Mouse (Mus musculus): Measurements from ENCODE around the gene Ddx54. TPM values are rescaled to one million over a fixed set of nuclear protein-coding genes. Genes with fewer than 3 reads are reported as not detected.

The Ddx54 gene
- total and polyA plus RNA-seq, 3 experiments, result 63.7 to 91.8 (median 83.6) TPM

DNA sequence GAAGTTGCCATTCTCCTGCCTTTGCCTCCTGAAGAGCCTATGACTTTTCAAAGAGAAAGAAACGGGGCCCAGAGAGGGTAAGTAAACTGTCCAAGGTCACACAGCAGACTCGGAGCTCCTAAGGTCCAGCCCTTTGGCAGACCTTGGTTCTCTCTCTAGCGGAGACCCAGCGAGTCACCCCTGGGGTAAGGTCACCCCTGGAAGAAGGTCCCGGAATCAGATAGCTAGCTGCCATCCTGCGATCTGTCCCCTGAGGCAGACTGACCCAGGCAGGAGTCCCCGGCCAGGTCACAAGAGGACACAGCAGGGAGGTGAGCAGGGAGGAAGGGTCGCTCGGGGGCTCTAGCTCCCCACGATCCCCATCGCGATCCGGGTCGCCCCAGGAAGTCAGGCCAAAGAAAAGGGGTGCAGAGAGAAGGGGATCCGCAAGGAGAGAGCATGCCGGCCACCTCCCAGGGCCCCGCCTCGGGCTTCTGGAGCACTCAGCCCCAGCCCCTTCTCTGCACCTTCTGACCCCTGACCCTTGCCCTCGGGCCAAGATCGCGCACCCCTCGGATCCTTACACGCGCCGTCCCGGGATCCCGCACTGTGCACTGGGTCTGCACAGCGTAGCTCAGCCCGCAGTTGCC, 24.5 kb upstream of the Ddx54 start:
- peaks cover 0 to 8% of the 10 kb centered on the region in 2 experiments for H3K36me3 ChIP-seq (replicated peaks in 1 of 2; ENCODE audit: control insufficient read depth in 1 of 2, insufficient read depth in 1 of 2, low read length in 1 of 2)
- no peaks in the 10 kb centered on the region for H3K79me2 ChIP-seq (replicated peaks; ENCODE audit: control insufficient read depth, extremely low read depth, insufficient read depth, poor library complexity, severe bottlenecking)
- H3K4me2 ChIP-seq (ENCODE audit: insufficient read depth, low read depth, poor library complexity, severe bottlenecking), result peak overlapping the region; percentile 89
- dilution Hi-C loops (cut with MboI; ENCODE audit: extremely low pct_ligation_motif_present, extremely low pct_unique_long_range_greater_than_20kb, low sequenced_read_pairs) (no loop called here), in situ Hi-C loops (cut with MboI; ENCODE audit: low pct_ligation_motif_present, low pct_unique_long_range_greater_than_20kb, low sequenced_read_pairs) (no loop called here)
- no peak overlapping the region for H3K27ac ChIP-seq (ENCODE audit: insufficient read depth, low read depth)
- H3K4me1 ChIP-seq (ENCODE audit: control insufficient read depth in 1 of 2, insufficient read depth in 2 of 2), result peaks cover 7 to 48% of the 10 kb centered on the region in 2 experiments
- peaks cover 4% of the 10 kb centered on the region for H3K9me3 ChIP-seq (replicated peaks; ENCODE audit: low read length)
- H3K4me3 ChIP-seq (replicated peaks in 1 of 3; ENCODE audit: low read depth in 2 of 3, low read length in 2 of 3, poor library complexity in 1 of 3), result peak overlapping the region; percentile 70 to 75 (median 71)
- TF ChIP-seq NELFE (IDR thresholded peaks at IDR 0.05; ENCODE audit: low read depth, low read length), result no peak
- no peak for TF ChIP-seq IRF4 (IDR thresholded peaks at IDR 0.05; ENCODE audit: low read depth, low read length)
- TF ChIP-seq MAFK (IDR thresholded peaks at IDR 0.05; ENCODE audit: insufficient replicate concordance, low read length), result no peak
- TF ChIP-seq JUND (conservative IDR thresholded peaks at IDR 0.05; ENCODE audit: low read depth, low read length), result no peak
- TF ChIP-seq EP300 (IDR thresholded peaks at IDR 0.05; ENCODE audit: low read length), result no peak
- no peak for TF ChIP-seq ZNF384 (IDR thresholded peaks at IDR 0.05; ENCODE audit: low read depth, low read length)
- no peak for DNase-seq (ENCODE audit: extremely low read depth)
- peaks cover 10% of the 10 kb centered on the region for H3K27me3 ChIP-seq (replicated peaks)
- peak overlapping the region; percentile 36 for H3K9ac ChIP-seq (ENCODE audit: insufficient read depth, low read depth)

DNA sequence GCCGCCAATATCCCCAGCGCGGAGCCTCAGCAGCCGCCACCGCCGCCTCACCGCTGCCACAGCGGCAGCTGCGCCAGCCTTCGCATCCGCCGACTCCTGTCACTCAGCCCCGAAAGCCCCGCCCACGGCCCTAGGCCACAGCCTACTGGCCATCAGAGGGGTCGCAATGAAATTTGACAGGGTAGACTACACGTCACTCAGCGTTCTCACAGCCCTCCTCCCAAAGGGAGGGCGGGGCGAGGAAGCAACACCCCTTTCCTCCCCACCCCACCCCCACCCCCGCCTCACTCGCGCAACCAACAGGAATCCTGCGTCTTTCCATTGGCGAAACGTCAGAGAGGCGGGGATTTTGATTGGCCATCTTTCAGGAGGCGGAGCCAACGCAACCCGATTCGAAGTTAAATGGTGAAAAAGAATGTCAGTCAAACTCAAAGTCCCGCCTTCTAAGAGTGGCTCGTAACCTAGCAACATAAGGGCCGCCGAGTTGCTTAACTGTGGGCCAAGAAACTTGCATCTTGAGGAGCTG, 23.9 kb upstream of the Ddx54 start, which contains the start of the genes Tpcn1 and Iqcd:
Gene Tpcn1 (minus strand): TSS at position 105 of the 526 bp plus-strand sequence.
Gene Iqcd (plus strand): TSS at position 448 of the 526 bp plus-strand sequence.
- Histone ChIP-seq H3K9ac (ENCODE audit: insufficient read depth, low read depth) (peak within 1 kb of the TSS; percentile 36), H3K79me2 (replicated peaks; ENCODE audit: control insufficient read depth, extremely low read depth, insufficient read depth, poor library complexity, severe bottlenecking) (no peaks in the 10 kb centered on the region), H3K27me3 (replicated peaks) (peaks cover 10% of the 10 kb centered on the region), H3K27ac (ENCODE audit: insufficient read depth, low read depth) (no peak within 1 kb of the TSS), H3K36me3 (replicated peaks in 1 of 2; ENCODE audit: control insufficient read depth in 1 of 2, insufficient read depth in 1 of 2, low read length in 1 of 2) (peaks cover 0 to 8% of the 10 kb centered on the region in 2 experiments), H3K4me3 (replicated peaks in 1 of 3; ENCODE audit: low read depth in 2 of 3, low read length in 2 of 3, poor library complexity in 1 of 3) (peak within 1 kb of the TSS; percentile 70 to 75 (median 71)), H3K4me1 (ENCODE audit: control insufficient read depth in 1 of 2, insufficient read depth in 2 of 2) (peaks cover 4 to 42% of the 10 kb centered on the region in 2 experiments), H3K4me2 (ENCODE audit: insufficient read depth, low read depth, poor library complexity, severe bottlenecking) (peak within 1 kb of the TSS; percentile 89), H3K9me3 (replicated peaks; ENCODE audit: low read length) (peaks cover 4% of the 10 kb centered on the region)
- in situ Hi-C loops (cut with MboI; ENCODE audit: low pct_ligation_motif_present, low pct_unique_long_range_greater_than_20kb, low sequenced_read_pairs), result no loop called here
- dilution Hi-C loops (cut with MboI; ENCODE audit: extremely low pct_ligation_motif_present, extremely low pct_unique_long_range_greater_than_20kb, low sequenced_read_pairs), result no loop called here
- TF ChIP-seq ELF1 (IDR thresholded peaks at IDR 0.05; ENCODE audit: low read depth, low read length) (peak; percentile 73), POLR2A (IDR thresholded peaks at IDR 0.05; ENCODE audit: low read depth, low read length) (peak; percentile 76), KAT2A (IDR thresholded peaks at IDR 0.05; ENCODE audit: insufficient replicate concordance, low read length) (no peak), NELFE (IDR thresholded peaks at IDR 0.05; ENCODE audit: low read depth, low read length) (peak; percentile 64), MXI1 (IDR thresholded peaks at IDR 0.05; ENCODE audit: low read depth, low read length) (0 out of 2 replicates have a peak, but pooled peaks have one; percentile 57), ZNF384 (IDR thresholded peaks at IDR 0.05; ENCODE audit: low read depth, low read length) (no peak), CHD2 (IDR thresholded peaks at IDR 0.05; ENCODE audit: low read length) (peak; percentile 95), JUN (IDR thresholded peaks at IDR 0.05; ENCODE audit: insufficient read depth, low read depth, low read length) (no peak), CHD1 (IDR thresholded peaks at IDR 0.05; ENCODE audit: low read depth, low read length) (no peak), E2F4 (IDR thresholded peaks at IDR 0.05; ENCODE audit: insufficient replicate concordance, low read depth, low read length) (0 out of 2 replicates have a peak, but pooled peaks have one; percentile 33), ETS1 (conservative IDR thresholded peaks at IDR 0.05; ENCODE audit: low read depth, low read length) (no peak), MAZ (IDR thresholded peaks at IDR 0.05; ENCODE audit: low read depth, low read length) (peak; percentile 72), TCF12 (IDR thresholded peaks at IDR 0.05; ENCODE audit: low read depth, low read length) (0 out of 2 replicates have a peak, but pooled peaks have one; percentile 49), NRF1 (IDR thresholded peaks at IDR 0.05; ENCODE audit: low read depth, low read length) (peak; percentile 66)
- peak; percentile 99 for DNase-seq (ENCODE audit: extremely low read depth)

Measured in CH12.LX (cell line).